Mouse (Mus musculus): Measurements from ENCODE around the gene Auts2.

GRCm38 (mm10) chr5:131654206-131654605 is 888.9 kb downstream of the Auts2 start:
- TF ChIP-seq CTCF (IDR thresholded peaks at IDR 0.05; ENCODE audit: extremely low read depth, insufficient read length, insufficient replicate concordance, low read depth, low read length) (no peak), POLR2A (IDR thresholded peaks at IDR 0.05; ENCODE audit: low read depth, low read length) (no peak)

Data from small intestine, adult 2 months (tissue).